Mouse (Mus musculus): ENCODE data around the gene Ube2g1.

DNA sequence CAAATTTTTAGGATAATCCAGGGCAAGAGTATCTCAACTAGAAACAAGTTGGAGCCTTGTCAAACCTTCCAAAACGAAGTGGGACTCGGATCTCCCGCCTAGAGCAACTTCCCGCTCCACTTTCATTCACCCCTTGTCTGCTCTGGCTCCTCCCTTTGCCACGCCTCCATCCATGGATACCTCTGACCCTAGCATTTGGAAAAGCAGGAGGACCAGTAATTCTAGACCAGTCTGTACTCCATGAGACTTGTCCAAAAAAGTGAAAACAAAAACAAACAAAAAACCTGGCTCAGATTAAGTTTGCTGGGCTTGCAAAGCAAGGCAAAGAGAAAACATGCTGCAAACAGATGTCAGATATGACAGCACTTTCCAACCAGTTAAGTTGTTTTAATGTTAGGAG, 81.2 kb downstream of the Ube2g1 start:
- no peak for TF ChIP-seq CTCF (IDR thresholded peaks at IDR 0.05)
- no peak for TF ChIP-seq EP300 (IDR thresholded peaks at IDR 0.05)
